Mouse (Mus musculus) adrenal gland, postnatal 14 days (tissue): Measurements from ENCODE around the gene Hlx. TPM values are rescaled to one million over a fixed set of nuclear protein-coding genes. Genes with fewer than 3 reads are reported as not detected.

Source experiments
- DNase-seq: peaks from one replicate; pipeline ENCODE4 v3.0.0; 2021; ENCODE audit warnings: mixed read lengths
- total RNA-seq: library from RNA; stranded (reverse); gene quantifications from 2 replicates; pipeline ENCODE4 v1.2.3, GENCODE M21; 2021

The Hlx gene
- total RNA-seq, 1 experiment from 2014 or later: 35.5 TPM

- DNase-seq: no peak
These were observed 16.3 kb downstream of the Hlx start for GRCm38 (mm10) chr1:184716117-184716516.

DNA sequence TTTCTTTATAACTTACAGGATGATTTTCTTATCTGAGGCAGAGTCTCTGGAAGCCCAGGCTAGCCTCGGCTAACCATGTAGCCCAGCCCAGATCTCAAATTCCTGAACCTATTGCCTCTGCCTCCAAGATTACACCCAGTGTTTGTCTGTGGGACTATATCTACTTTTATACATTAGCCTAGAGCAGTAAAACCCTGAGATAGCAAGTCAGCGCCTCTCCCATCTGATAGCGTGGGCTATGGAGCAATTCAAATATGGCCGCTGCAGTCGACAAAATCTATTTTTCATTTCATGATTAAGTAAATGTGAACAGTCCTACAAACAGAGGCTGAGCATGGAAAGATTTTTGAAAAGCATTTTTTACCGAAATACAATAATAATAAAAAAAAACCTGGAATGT is 16.7 kb downstream of the Hlx start:
- no peak for DNase-seq

DNA sequence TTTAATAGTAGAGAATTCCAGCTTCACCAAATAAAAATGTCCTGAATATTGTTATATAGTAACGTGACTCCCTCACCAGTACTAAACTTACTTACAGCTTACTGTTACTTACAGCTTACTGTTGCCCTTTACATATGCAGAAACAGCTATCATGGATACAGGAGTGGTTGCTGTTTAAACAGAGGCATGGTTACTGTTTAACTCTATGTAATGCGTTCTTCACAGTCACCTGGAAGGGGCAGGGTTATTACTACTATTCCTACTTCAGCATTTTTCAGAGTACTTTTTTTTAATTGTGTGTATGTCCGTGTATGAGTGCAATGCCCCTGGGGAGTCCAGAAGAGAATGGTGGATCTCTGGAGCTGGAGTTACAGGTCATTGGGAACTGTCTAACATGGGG is 17.9 kb downstream of the Hlx start:
- DNase-seq: no peak

DNA sequence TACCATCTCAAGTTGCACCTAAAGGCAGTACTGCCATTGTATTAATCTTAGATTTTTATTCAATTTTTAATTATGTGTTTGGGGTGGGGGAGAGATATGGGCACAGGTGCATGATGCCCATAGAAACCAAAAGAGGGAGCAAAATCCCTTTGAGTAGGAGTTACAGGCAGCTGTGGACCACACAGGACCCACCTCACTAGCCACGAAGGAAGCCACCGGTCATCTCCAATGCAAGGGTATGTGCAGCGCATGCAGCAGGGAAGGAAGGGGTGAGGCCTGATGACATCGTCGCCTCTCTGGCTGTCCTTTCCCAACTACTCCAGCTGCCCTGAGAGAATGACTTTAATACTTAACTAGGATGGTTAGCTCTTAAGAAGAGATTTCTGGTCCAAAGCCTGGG is 18.7 kb downstream of the Hlx start:
- no peak for DNase-seq

DNA sequence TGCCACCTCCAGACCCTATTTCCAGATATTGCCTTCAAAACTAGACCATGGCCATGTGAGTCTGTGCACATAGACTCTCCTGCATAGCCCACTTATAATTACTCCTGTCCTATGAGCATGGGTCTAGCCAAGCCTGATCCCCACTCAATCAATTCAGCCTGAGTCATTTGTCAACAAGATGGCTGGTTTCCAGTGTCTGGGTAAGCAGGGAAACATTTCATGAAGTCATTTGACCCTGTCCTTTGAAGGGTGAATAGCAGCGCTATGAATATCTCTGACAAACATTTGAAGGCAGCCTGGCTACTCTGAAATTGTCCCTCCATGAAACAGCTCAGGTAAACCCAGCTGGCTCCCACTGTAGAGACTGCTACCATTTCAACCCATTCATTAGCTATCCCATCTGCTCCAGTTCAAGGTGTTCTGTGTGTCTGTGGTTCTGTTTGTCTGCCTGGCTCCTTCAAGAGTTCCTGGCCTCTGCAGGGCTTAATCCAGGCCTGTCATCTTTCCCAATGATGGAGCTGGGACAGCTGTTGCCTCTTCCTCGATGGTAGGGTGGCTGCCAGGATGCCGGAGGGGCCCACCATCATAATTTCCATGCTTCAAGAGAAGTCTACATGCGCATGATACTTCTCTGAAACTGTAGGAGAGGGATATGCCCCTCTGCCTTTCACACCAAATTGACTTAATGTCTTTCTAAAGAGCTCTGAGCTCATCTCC is 24.7 kb downstream of the Hlx start:
- DNase-seq: peak; percentile 61

- DNase-seq: no peak
These were observed 27.5 kb downstream of the Hlx start for GRCm38 (mm10) chr1:184704901-184705300.

DNA sequence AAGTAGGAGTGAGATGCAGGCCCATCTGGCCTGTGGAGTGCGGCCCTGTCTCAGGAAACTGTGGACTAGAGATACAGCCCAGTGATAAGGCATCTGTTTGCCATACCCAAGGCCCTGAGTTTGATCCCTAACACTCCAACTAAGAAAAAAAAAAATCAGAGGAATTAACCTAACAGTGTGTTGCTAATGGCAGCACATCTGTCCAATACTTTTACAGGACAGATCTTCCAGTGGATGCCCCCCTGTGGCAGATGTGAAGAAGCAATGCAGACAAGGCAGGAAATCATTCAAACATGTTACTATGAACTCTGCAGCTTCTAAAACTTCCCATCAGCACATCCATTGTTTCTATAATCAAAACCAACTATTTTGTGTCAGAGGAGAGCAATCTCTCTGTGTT is 33.1 kb downstream of the Hlx start:
- DNase-seq: no peak

GRCm38 (mm10) chr1:184695451-184695850 is 37.0 kb downstream of the Hlx start:
- peak; percentile 11 for DNase-seq

DNA sequence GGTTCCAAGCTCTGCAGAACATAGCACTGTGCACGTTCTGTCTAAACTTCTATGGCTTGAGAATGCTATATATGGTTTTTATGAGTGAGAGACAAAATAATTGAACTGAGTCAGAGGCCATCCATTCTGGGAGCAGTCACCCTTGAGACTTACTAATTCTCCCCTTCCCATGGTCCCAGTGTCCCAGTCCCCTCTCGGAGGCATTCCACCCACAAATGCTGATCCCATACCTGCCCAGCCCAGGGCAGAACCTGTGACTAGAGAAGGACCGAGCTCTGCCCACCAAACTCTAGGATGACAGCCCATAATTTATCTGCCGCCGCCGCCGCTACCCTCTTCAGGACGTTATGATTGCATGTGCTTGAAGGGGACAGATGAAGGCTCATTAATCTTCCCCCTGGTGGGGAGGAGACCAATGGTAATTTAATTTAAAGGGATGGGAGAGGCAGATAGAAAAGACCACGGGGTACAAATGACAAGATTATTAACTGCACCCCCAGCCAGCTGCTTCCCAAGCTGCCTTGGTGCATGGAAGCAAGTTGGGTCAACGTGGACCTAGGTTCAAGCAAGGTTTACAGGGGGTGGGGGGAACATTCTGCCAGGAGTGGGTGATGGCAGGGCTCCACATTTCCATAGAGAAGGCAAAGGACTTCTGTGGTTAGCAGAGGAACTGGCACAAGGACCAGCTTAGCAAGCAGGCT is 40.1 kb downstream of the Hlx start:
- DNase-seq: no peak

GRCm38 (mm10) chr1:184691240-184691639 is 41.2 kb downstream of the Hlx start:
- no peak for DNase-seq

- no peak for DNase-seq
These were observed 44.4 kb downstream of the Hlx start for GRCm38 (mm10) chr1:184688026-184688425.

DNA sequence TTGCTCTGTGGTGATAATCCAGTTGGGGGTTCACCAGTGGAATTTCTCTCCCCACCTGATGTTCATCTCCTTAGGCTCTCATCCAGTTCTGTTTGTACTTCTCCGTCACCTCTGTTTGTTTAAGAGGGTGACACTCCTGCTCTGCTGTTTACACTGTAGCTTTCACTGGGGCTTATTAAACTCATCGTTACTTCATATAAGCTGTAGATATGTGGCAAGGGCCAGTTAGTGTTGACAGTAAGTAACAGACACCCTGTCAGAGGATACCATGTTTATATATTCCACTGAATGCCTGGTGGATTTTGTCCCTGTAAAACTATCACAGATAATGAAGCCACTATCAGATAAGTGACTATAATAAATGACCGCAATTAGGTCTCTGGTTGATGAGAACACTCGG is 44.9 kb downstream of the Hlx start:
- no peak for DNase-seq

- DNase-seq: no peak
These were observed 48.9 kb downstream of the Hlx start for GRCm38 (mm10) chr1:184683541-184683940.

DNA sequence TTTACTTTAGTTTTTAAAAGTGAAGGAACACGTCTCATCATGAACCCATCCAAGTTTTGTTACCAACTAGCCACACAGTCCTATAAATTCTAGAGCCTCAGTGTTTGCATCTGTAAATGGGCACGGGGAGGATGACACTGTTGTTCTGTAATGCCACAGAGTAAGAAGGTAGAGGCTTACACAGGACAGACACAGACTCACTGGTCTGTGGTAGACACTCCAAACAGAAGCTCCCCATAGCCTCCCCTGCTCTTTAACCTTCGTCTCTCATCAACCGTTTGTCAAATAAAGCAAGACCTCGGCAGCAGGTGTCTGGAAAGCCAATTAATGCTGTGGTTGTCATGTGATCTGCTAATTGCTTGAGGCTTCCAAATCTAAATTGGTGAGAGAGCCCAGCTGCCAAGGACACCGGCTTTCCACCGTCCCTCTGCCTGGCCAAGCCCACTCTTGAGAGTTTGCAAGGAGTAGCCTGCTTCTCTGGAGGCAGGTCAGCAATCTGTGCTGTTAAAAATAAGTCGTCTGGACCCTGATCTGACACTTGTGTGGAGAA is 52.9 kb downstream of the Hlx start:
- DNase-seq: no peak

DNA sequence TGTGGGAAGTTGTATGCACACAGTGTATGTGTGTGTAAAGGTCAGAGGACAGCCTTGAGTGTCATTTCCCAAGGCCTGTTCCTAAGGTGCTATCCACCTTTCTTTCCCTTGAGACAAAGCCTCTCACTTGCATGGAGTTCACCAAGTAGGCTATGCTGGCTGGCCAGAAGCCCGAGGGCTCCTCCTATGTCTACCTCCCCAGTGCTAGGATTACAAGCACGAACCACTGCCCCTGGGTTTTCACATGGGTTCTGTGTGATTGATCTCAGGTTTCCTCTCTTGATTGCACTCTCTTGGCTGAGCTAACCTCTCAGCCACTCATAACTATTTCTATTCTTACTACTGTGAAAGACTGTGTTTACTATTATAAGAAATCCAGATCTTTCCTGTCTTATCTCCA is 54.8 kb downstream of the Hlx start:
- no peak for DNase-seq

Other genes starting within 250 kb of the Hlx start
- gene Marc1, start 78.7 kb upstream of the Hlx start, total RNA-seq: 1.5 and 30.7 TPM in 2 replicates
- 269 and 327 TPM in 2 replicates for gene Marc2, start 113.8 kb upstream of the Hlx start, total RNA-seq
- gene C130074G19Rik, start 150.6 kb upstream of the Hlx start, total RNA-seq: 31.6 and 32.6 TPM in 2 replicates